Mouse (Mus musculus): ENCODE data around the gene Gm14569.

GRCm38 (mm10) chrX:36533744-36534143 is 42.1 kb upstream of the Gm14569 start:
- TF ChIP-seq CTCF (IDR thresholded peaks at IDR 0.05; ENCODE audit: control insufficient read depth, insufficient read depth, insufficient read length) (no peak), MYOG (IDR thresholded peaks at IDR 0.05; ENCODE audit: control insufficient read depth, extremely low read depth, insufficient read length) (no peak), USF1 (IDR thresholded peaks at IDR 0.05; ENCODE audit: low read depth) (no peak), MAX (IDR thresholded peaks at IDR 0.05) (no peak), FOSL1 (IDR thresholded peaks at IDR 0.05; ENCODE audit: insufficient read depth, low read length, poor library complexity, severe bottlenecking) (no peak), CEBPB (IDR thresholded peaks at IDR 0.05; ENCODE audit: low read depth) (no peak)

All from C2C12 (cell line).